Comparison of ENCODE assay signal across 29 mouse cellular contexts in the genomic region with DNA sequence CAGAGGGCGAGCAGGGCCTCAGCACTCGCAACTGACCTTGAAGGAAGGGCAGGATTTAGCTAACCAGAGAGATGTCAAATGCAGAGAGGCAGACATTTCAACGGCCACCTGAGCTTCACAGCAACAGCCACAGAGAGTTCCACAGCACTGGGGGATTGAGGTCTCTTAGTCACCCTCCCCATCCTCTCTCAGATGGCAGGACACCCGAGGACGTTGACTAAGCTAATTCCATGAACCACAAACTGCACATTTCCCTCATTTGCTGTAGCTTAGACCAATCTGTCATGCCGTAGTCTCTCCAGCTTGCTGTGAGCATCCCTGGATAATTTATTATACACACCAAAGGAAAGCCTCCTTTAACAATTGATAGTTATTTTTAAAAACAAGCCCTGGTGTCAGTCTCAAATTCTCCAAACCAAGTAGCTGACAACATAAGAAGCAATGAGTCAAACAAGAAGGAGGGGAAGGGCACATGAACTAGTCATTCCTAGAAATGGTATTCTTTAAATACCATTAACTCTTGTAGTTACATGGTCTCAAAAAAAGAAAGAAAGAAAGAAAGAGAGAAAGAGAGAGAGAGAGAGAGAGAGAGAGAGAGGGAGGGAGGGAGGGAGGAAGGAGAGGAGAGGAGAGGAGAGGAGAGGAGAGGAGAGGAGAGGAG. TPM values are rescaled to one million over a fixed set of nuclear protein-coding genes. Genes with fewer than 3 reads are reported as not detected.
DNase-seq lines count a peak whose midpoint lies in the region; TF ChIP-seq lines count a peak whose summit lies in the region.
"Had no signal": no experiment of that assay in that cellular context is flagged by ENCODE, and none has a peak within 500 bp of the region (broad histone marks: within the 10 kb centered on the region; RNA-seq: fewer than 3 reads in every experiment).

No protein-coding gene starts in this region.

- no peaks in the 10 kb centered on the region for H3K79me3 ChIP-seq in C2C12 (ENCODE audit: low read depth)

- no peak for DNase-seq in layer of hippocampus, adult 2 months (ENCODE audit: low spot score in 2 of 2)
- no peak for DNase-seq in layer of hippocampus, postnatal 14 days (ENCODE audit: low spot score in 2 of 2)
- peak; percentile 57 for DNase-seq in 3T3-L1 (ENCODE audit: low read depth, low spot score)
- no peak for DNase-seq in frontal cortex, postnatal 36 days (ENCODE audit: low spot score in 2 of 2)
- DNase-seq in gastrocnemius, adult 8-10 months (ENCODE audit: low spot score in 2 of 2) = no peak
- DNase-seq: adrenal gland, adult 8-10 months; adrenal gland, postnatal 14 days; adrenal gland, postnatal 36 days; B cell, adult 2 months; cerebellum, adult 11-12 months; cerebellum, adult 2 months; cerebellum, adult 9-10 months; cerebellum, postnatal 10 days; cerebellum, postnatal 36 days; embryo, embryonic 11 days had no signal

- H3K4me3 ChIP-seq in layer of hippocampus, adult 2 months = no peak overlapping the region
- H3K4me3 ChIP-seq in C2C12 (ENCODE audit: insufficient read depth, poor library complexity, severe bottlenecking) = no peak overlapping the region
- no peak overlapping the region for H3K4me3 ChIP-seq in myocyte
- H3K4me3 ChIP-seq: embryonic facial prominence, embryonic 13.5 days; embryonic facial prominence, embryonic 15.5 days; erythroblast, embryonic 14.5 days; forebrain, embryonic 10.5 days; forebrain, embryonic 12.5 days had no signal

- H3K27ac ChIP-seq in layer of hippocampus, adult 2 months = peak overlapping the region; percentile 28; the same call in 1 of the 2 replicates
- H3K27ac ChIP-seq: embryonic facial prominence, embryonic 13.5 days; embryonic facial prominence, embryonic 15.5 days; forebrain, embryonic 10.5 days; forebrain, embryonic 12.5 days had no signal

- no peak for TF ChIP-seq POLR2A in myocyte (IDR thresholded peaks at IDR 0.05; ENCODE audit: insufficient read length, low read depth)

- H3K79me2 ChIP-seq in C2C12 (ENCODE audit: control insufficient read depth, insufficient read depth) (no peaks in the 10 kb centered on the region), myocyte (ENCODE audit: control insufficient read depth, insufficient read depth) (no peaks in the 10 kb centered on the region)

- H3K27me3 ChIP-seq in C2C12 (ENCODE audit: control insufficient read depth, insufficient read depth, insufficient read length) (no peaks in the 10 kb centered on the region), myocyte (ENCODE audit: control insufficient read depth, insufficient read depth, insufficient read length) (no peaks in the 10 kb centered on the region)
- H3K27me3 ChIP-seq: embryonic facial prominence, embryonic 13.5 days; embryonic facial prominence, embryonic 15.5 days; forebrain, embryonic 12.5 days; Patski had no signal

- H3ac ChIP-seq in C2C12 (ENCODE audit: control insufficient read depth, insufficient read length, low read depth) (peak overlapping the region; percentile 30), myocyte (ENCODE audit: control insufficient read depth, insufficient read length) (no peak overlapping the region)

- peak overlapping the region; percentile 49 for H3K4me2 ChIP-seq in myocyte (ENCODE audit: low read depth)
- H3K4me2 ChIP-seq: embryonic facial prominence, embryonic 13.5 days; embryonic facial prominence, embryonic 15.5 days; forebrain, embryonic 12.5 days had no signal

- TF ChIP-seq CTCF in layer of hippocampus, adult 2 months (conservative IDR thresholded peaks at IDR 0.05) = no peak
- no peak for TF ChIP-seq CTCF in C2C12 (IDR thresholded peaks at IDR 0.05; ENCODE audit: control insufficient read depth, insufficient read depth, insufficient read length)

- H3K36me3 ChIP-seq in C2C12 (ENCODE audit: control insufficient read depth, insufficient read depth) = no peaks in the 10 kb centered on the region
- no peaks in the 10 kb centered on the region for H3K36me3 ChIP-seq in myocyte (ENCODE audit: control insufficient read depth, insufficient read depth)
- H3K36me3 ChIP-seq: embryonic facial prominence, embryonic 13.5 days; embryonic facial prominence, embryonic 15.5 days; forebrain, embryonic 10.5 days; forebrain, embryonic 12.5 days; G1E had no signal

TF ChIP-seq in C2C12, 6 proteins besides CTCF, POLR2A, EP300 and RAD21:
- TF ChIP-seq USF1 (IDR thresholded peaks at IDR 0.05; ENCODE audit: low read depth) (no peak), MYOD1 (IDR thresholded peaks at IDR 0.05; ENCODE audit: control insufficient read depth, insufficient read length, low read depth) (peak; percentile 35)

TF ChIP-seq in myocyte, 11 proteins besides CTCF, POLR2A, EP300 and RAD21:
- TF ChIP-seq E2F4 (IDR thresholded peaks at IDR 0.05; ENCODE audit: insufficient read depth) (no peak), TCF12 (IDR thresholded peaks at IDR 0.05; ENCODE audit: insufficient read depth, poor library complexity, severe bottlenecking) (no peak), MYOG (IDR thresholded peaks at IDR 0.05; ENCODE audit: control insufficient read depth in 1 of 3, insufficient read depth in 1 of 3, insufficient read length in 2 of 3, low read depth in 2 of 3) (no peak), REST (IDR thresholded peaks at IDR 0.05; ENCODE audit: insufficient read depth, insufficient read length) (no peak), USF1 (IDR thresholded peaks at IDR 0.05; ENCODE audit: low read depth) (no peak), POLR2AphosphoS2 (IDR thresholded peaks at IDR 0.05; ENCODE audit: insufficient read length, low read depth) (no peak), TCF3 (IDR thresholded peaks at IDR 0.05; ENCODE audit: insufficient read length, low read depth) (no peak), CEBPB (IDR thresholded peaks at IDR 0.05; ENCODE audit: insufficient read depth, poor library complexity, severe bottlenecking) (no peak), SRF (IDR thresholded peaks at IDR 0.05; ENCODE audit: control insufficient read depth, insufficient read length, low read depth) (no peak), MYOD1 (IDR thresholded peaks at IDR 0.05; ENCODE audit: control insufficient read depth in 1 of 3, insufficient read length in 2 of 3, low read depth in 2 of 3) (no peak), MAX (IDR thresholded peaks at IDR 0.05; ENCODE audit: low read depth) (no peak)

RNA-seq across cellular contexts. Expression of gene Gucy2g, which starts 1.1 kb away (rescaled TPM):
- 1 to 10 TPM in 1 of 2 experiments, under 1 TPM in 1; 0.69 to 1.0 TPM for total RNA-seq in layer of hippocampus, adult 2 months (2021)
- under 1 TPM; 0.46 to 0.52 TPM for total RNA-seq in layer of hippocampus, postnatal 14 days (2021)
- polyA plus RNA-seq in C2C12 (2012; fragmentation: generic; extraction: Trizol) (0.02 TPM), myocyte (2012; fragmentation: generic; extraction: Trizol) (0.05 TPM)
- total RNA-seq in gastrocnemius, adult 8-10 months (2022) = under 1 TPM; 0.17 to 0.34 (median 0.32) TPM
- total RNA-seq: adrenal gland, adult 18-20 months; adrenal gland, adult 8-10 months; adrenal gland, postnatal 14 days; adrenal gland, postnatal 36 days had no signal
- polyA plus RNA-seq: activated CD4-positive, CD25-positive, alpha-beta regulatory T cell, adult 4 months; embryonic facial prominence, embryonic 11.5 days; erythroblast, embryonic 14.5 days; forebrain, embryonic 10.5 days; forebrain, embryonic 12.5 days; forebrain, embryonic 16.5 days; G1E had no signal

RNA-seq across cellular contexts. Expression of gene Acsl5, which starts 11.8 kb away (rescaled TPM):
- total RNA-seq in layer of hippocampus, adult 2 months (2021) = 10 to 100 TPM; 33.6 to 42.2 TPM
- 10 to 100 TPM; 27.0 to 27.6 TPM for total RNA-seq in layer of hippocampus, postnatal 14 days (2021)
- polyA plus RNA-seq in C2C12 (2012; fragmentation: generic; extraction: Trizol) = 30.2 TPM
- 16.0 TPM for polyA plus RNA-seq in myocyte (2012; fragmentation: generic; extraction: Trizol)
- total RNA-seq in gastrocnemius, adult 8-10 months (2022) = 1 to 10 TPM; 2.0 to 2.6 (median 2.2) TPM

RNA-seq across cellular contexts. Expression of gene Tectb, which starts 59.4 kb away (rescaled TPM):
- total RNA-seq in layer of hippocampus, adult 2 months (2021) = under 1 TPM in 1 of 2 experiments, not detected in 1; 0.15 TPM
- under 1 TPM; 0.21 to 0.23 TPM for total RNA-seq in layer of hippocampus, postnatal 14 days (2021)
- not detected for polyA plus RNA-seq in C2C12 (2012; fragmentation: generic; extraction: Trizol)
- not detected for polyA plus RNA-seq in myocyte (2012; fragmentation: generic; extraction: Trizol)
- total RNA-seq in gastrocnemius, adult 8-10 months (2022) = not detected
- total RNA-seq: common myeloid progenitor, adult 5-6 weeks had no signal
- polyA plus RNA-seq: activated CD4-positive, CD25-positive, alpha-beta regulatory T cell, adult 4 months; embryonic facial prominence, embryonic 11.5 days; embryonic facial prominence, embryonic 13.5 days; erythroblast, embryonic 14.5 days; forebrain, embryonic 10.5 days; forebrain, embryonic 16.5 days; G1E; Patski had no signal

Comparison
In these comparisons a context has a peak if more than half of its experiments do, and no peak if none do; other contexts are left out.
1. RNA of gene Acsl5, which starts 11.8 kb away (total RNA-seq): 33.6 to 42.2 TPM in layer of hippocampus, adult 2 months and 27.0 to 27.6 TPM in layer of hippocampus, postnatal 14 days; 2.0 to 2.6 TPM in gastrocnemius, adult 8-10 months; every median in the first group is over 4 times any median in the second.